Mouse (Mus musculus) lung, postnatal 0 days (tissue): Measurements from ENCODE around the gene Gm17657. TPM values are rescaled to one million over a fixed set of nuclear protein-coding genes. Genes with fewer than 3 reads are reported as not detected.

Source experiments
- ATAC-seq: fragments of 200-750 bp; cut with Nextera tagmentation; 2 replicates; pipeline ENCODE4 v1.8.0; 2017; ENCODE audit warnings: moderate library complexity
- DNase-seq: peaks from one replicate; pipeline ENCODE4 v3.0.0-alpha.2; 2016; ENCODE audit warnings: low spot score
- H3K27ac ChIP-seq: fragments of 300-500 bp; sonication (generic); 2 replicates; pipeline ENCODE4 v1.5.1; 2014; ENCODE audit warnings: antibody characterized with exemption, mild to moderate bottlenecking, low read length, mixed read lengths
- H3K27me3 ChIP-seq: fragments of 300-500 bp; sonication (generic); replicated peaks from 2 replicates; pipeline ENCODE4 v1.6.1; 2014; ENCODE audit warnings: low read length, mixed read lengths; ENCODE audit not compliant: insufficient read depth
- H3K36me3 ChIP-seq: fragments of 300-500 bp; sonication (generic); 2 replicates; pipeline ENCODE4 v1.6.1; 2014; ENCODE audit warnings: low read length, mixed read lengths; ENCODE audit not compliant: insufficient read depth
- H3K4me1 ChIP-seq: fragments of 300-500 bp; sonication (generic); 2 replicates; pipeline ENCODE4 v1.6.1; 2014; ENCODE audit warnings: antibody characterized with exemption, low read depth, low read length, mixed read lengths; ENCODE audit not compliant: insufficient read depth
- H3K4me2 ChIP-seq: fragments of 300-500 bp; sonication (generic); replicated peaks from 2 replicates; pipeline ENCODE4 v1.6.1; 2014; ENCODE audit warnings: low read depth, mild to moderate bottlenecking, low read length, moderate library complexity, mixed read lengths
- H3K4me3 ChIP-seq: fragments of 300-500 bp; sonication (generic); 2 replicates; pipeline ENCODE4 v1.5.1; 2014; ENCODE audit warnings: low read depth, low read length
- H3K9ac ChIP-seq: fragments of 300-500 bp; sonication (generic); replicated peaks from 2 replicates; pipeline ENCODE4 v1.6.1; 2014; ENCODE audit warnings: low read depth, mild to moderate bottlenecking
- H3K9me3 ChIP-seq: fragments of 300-500 bp; sonication (generic); 2 replicates; pipeline ENCODE4 v1.6.1; 2016; ENCODE audit warnings: low read length, mixed read lengths
- CTCF ChIP-seq: IDR thresholded peaks from 2 replicates; pipeline ENCODE4 v1.5.1; 2016; ENCODE audit warnings: antibody characterized with exemption, mild to moderate bottlenecking
- EP300 ChIP-seq: IDR thresholded peaks from 2 replicates; pipeline ENCODE4 v1.6.1; 2016; ENCODE audit warnings: antibody characterized with exemption, mild to moderate bottlenecking, control low read depth
- WGBS: fragments of 180-500 bp; shearing (Covaris S2); extraction: QIAGEN DNeasy Blood & Tissue Kit; methylation state at CpG from one replicate; pipeline ENCODE4 v1.1.7; 2014; 5-methylcytosine and 5-hydroxymethylcytosine counted together
- polyA plus RNA-seq: library from polyadenylated mRNA; unstranded; fragments of >200 nt; fragmentation: Nextera tagmentation; extraction: Ambion mirVana; gene quantifications from 2 replicates; pipeline ENCODE4 v1.2.1, GENCODE M21; 2015

Gene Gm17657
- not detected in 2 replicates for polyA plus RNA-seq

DNA sequence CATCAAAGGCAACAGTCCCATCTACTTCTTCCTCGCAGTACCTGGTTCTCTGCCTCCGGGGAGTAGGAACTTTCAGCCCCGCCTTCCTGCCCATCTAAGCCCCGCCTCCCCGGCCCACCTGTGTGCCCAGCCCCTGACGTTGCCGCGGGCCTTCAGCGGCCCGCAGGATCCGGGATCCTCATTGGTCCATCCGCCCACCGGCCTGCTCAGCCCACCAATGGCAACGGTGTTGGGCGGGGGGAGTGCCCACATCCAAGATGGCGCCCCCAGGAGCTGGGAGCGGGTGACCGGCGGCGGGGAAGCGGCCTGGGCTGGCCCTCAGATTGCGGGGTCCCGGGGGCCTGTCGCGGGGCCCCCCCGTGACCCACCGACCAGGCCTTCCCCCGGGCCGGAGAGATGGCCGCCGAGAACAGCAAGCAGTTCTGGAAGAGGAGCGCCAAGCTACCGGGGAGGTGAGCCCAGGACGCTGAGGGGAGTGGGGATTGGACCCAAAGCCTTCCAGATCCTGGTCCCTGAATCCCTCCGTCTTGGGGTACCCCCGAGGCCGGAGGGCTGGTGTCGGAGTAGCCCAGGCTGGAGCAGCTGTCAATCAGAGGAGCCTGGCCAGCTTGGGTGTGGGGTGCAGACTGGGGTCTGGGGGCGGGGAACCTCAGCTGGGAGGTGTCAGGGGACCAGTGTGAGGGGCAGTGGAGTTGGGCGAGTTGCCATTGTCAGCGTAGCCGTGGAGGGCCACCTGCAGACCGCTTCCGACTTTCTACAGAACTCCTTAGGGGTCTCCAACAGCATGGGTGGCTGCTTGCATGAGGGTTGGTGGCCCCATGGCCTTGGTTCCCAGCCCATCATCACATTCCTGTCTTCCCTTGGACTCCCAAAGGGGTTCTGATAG, at the start of gene Gm17657, which contains the start of gene Tbc1d22b:
Gm17657 (minus strand) TSS at position 96 of the 886 bp plus-strand sequence.
Tbc1d22b (plus strand) TSS at position 243 of the 886 bp plus-strand sequence.
- Histone ChIP-seq H3K36me3 (no peaks in the 10 kb centered on the region), H3K4me1 (peaks cover 8% of the 10 kb centered on the region; the same call in 1 of the 2 replicates), H3K4me2 (peak within 1 kb of the TSS; percentile 99), H3K27me3 (no peaks in the 10 kb centered on the region), H3K27ac (peak within 1 kb of the TSS; percentile 51; the same call in 1 of the 2 replicates), H3K4me3 (peak within 1 kb of the TSS; percentile 90), H3K9ac (peak within 1 kb of the TSS; percentile 89), H3K9me3 (no peaks in the 10 kb centered on the region)
- TF ChIP-seq CTCF (no peak), EP300 (no peak)
- WGBS = 2% methylated on average over 41 of the region's 44 CpGs
- ATAC-seq = peak; percentile 100
- DNase-seq = peak; percentile 97

DNA sequence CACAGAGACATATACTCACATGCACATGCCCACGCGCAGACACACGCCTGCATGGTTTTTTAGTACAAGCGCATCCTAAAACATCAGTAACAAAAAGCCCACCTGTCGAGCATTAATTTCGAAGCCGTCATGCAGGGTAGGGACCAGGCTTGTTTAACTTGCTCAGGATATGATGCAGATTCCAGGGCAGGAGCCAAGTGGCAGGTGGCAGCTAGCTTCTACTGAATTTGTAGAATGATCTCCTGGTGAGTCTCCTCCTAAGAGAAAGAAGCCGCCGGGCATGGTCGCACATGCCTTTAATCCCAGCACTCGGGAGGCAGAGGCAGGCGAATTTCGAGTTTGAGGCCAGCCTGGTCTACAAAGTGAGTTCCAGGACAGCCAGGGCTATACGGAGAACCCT, 49.6 kb upstream of the Gm17657 start:
- Histone ChIP-seq H3K4me2 (no peak overlapping the region), H3K4me3 (no peak overlapping the region), H3K36me3 (0 out of 2 replicates have a peak, but pooled peaks cover 3% of the 10 kb centered on the region), H3K9ac (no peak overlapping the region), H3K4me1 (no peaks in the 10 kb centered on the region; the same call in 1 of the 2 replicates), H3K27me3 (no peaks in the 10 kb centered on the region), H3K27ac (no peak overlapping the region), H3K9me3 (no peaks in the 10 kb centered on the region)
- DNase-seq (no peak), ATAC-seq (no peak)
- TF ChIP-seq EP300 (no peak), CTCF (no peak)
- 95% methylated on average over 14 of the region's 14 CpGs for WGBS

DNA sequence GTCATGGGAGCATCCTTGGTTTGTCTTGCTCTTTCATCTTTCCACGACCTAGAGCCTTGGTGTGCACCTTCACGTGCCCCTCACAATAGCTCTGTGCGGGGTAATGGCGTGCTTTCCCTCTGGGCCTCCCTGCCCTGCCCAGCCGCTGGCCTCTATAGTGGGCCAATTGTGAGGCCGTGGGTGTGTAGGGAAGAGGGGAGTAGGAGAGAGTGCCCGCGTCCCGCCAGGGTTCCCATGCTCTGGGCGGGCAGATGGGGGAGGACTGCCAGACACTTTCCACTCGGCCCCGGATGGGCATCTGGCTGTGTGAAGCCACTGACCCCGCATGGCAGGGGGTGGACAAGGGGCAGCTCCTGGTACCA, 47.3 kb upstream of the Gm17657 start:
- H3K36me3 ChIP-seq = no peaks in the 10 kb centered on the region
- ATAC-seq = no peak
- WGBS = 90% methylated on average over 12 of the region's 13 CpGs

DNA sequence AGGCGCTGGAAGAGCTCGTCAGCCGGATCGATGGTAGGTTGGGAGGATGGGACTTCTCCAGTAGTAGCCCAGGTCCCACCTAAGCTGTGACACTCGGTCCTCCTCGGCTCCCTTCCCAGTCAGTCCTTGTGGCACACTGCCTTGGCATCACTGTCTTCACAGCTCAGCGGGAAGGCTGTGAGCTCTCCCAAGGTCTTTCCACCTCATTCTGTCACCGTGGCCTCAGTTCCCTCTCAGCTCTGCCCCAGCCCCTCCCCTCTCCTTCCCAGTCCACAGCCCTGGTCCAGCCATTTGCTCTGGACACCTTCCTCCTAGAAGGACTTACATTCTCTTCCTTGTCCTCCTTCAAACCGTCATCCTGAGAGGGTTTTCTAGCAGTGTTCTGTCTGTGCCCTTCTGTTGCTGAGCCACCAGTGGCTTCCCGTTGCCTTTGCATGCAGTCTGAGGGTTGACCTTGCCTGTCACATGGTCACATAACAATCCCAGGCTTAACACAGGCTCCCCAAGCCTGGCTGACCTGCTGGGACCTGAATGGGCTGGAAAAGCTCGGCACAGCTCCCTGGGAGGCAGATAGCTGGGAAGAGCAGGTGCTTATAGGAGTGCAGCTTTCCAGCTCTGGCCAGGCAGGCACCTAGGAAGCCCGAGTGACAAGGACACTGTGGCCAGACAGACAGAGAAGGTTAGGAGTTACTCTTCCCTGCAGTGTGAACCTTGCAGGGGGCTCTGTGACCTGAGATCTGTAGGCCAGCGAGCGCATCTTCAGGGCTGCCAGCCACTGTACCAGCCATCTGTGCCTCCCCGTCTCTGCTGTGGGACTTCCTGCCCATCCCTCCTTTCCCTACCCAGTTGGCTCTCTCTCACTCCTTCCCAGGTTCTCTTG, 46.7 kb upstream of the Gm17657 start:
- no peak for ATAC-seq
- no peak for DNase-seq
- Histone ChIP-seq H3K4me1 (no peaks in the 10 kb centered on the region; the same call in 1 of the 2 replicates), H3K4me2 (no peak overlapping the region), H3K36me3 (no peaks in the 10 kb centered on the region), H3K27ac (no peak overlapping the region), H3K4me3 (no peak overlapping the region), H3K9me3 (no peaks in the 10 kb centered on the region), H3K27me3 (no peaks in the 10 kb centered on the region), H3K9ac (no peak overlapping the region)
- 86% methylated on average over 15 of the region's 15 CpGs for WGBS
- TF ChIP-seq EP300 (no peak), CTCF (no peak)

More for the DNA sequence above, 47.3 kb upstream of the Gm17657 start:
- no peak overlapping the region for H3K4me3 ChIP-seq
- no peak overlapping the region for H3K9ac ChIP-seq
- no peaks in the 10 kb centered on the region for H3K9me3 ChIP-seq
- H3K4me2 ChIP-seq = no peak overlapping the region
- no peak overlapping the region for H3K27ac ChIP-seq
- TF ChIP-seq CTCF (no peak), EP300 (no peak)
- no peak for DNase-seq
- no peaks in the 10 kb centered on the region; the same call in 1 of the 2 replicates for H3K4me1 ChIP-seq
- H3K27me3 ChIP-seq = no peaks in the 10 kb centered on the region

DNA sequence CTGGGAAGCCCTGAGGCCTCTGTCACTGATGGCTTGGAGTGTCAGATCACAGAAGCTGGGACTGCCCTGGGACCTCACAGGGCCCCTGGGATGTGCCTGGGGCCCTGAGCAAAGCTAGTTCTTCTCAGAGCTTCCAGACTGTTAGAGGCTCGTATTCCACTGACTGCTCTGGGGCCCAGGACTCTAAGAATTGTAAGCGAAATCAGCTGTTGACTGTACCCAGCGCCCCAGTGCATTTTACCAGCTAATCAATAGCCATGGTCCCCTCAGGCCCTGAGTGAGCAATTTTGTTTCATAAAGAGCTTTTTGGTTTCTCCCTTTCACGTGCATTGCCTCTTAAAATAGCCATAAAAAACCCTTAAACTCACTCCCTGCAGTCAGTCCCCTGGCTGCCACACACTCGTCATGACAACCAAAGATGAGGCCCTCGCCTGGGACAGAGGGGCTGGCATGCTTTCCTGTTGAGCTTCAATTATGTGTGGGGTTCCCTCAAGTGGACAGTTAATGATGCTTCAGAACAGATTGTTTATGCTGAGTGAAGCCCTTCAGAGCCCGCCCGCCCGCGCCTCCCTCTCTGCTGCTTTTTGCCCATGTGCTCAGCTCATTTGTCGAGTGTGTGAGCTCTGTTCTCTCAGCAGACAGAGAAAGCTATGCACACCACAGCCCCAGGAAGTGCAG, 39.9 kb upstream of the Gm17657 start:
- TF ChIP-seq CTCF (peak; percentile 34), EP300 (no peak)
- no peaks in the 10 kb centered on the region for H3K9me3 ChIP-seq
- H3K9ac ChIP-seq = no peak overlapping the region
- H3K4me2 ChIP-seq = no peak overlapping the region
- no peaks in the 10 kb centered on the region for H3K4me1 ChIP-seq
- no peaks in the 10 kb centered on the region for H3K36me3 ChIP-seq
- no peaks in the 10 kb centered on the region for H3K27me3 ChIP-seq
- 47% methylated on average over 11 of the region's 11 CpGs for WGBS
- no peak overlapping the region for H3K4me3 ChIP-seq
- H3K27ac ChIP-seq = no peak overlapping the region
- peak; percentile 65 for DNase-seq
- ATAC-seq = peak; percentile 79
